Mouse (Mus musculus): Measurements from ENCODE around the gene Aftph.

Gene Aftph

GRCm38 (mm10) chr11:20723572-20723971, 17.8 kb downstream of the Aftph start:
- DNase-seq: no peak

- DNase-seq: no peak
Observed at GRCm38 (mm10) chr11:20712068-20712671, 29.2 kb downstream of the Aftph start.

GRCm38 (mm10) chr11:20691000-20691399, 50.4 kb downstream of the Aftph start:
- peak; percentile 47 for DNase-seq

GRCm38 (mm10) chr11:20681679-20682078, 59.7 kb downstream of the Aftph start:
- no peak for DNase-seq

GRCm38 (mm10) chr11:20680781-20681180, 60.6 kb downstream of the Aftph start:
- DNase-seq: no peak

- no peak for DNase-seq
Observed at GRCm38 (mm10) chr11:20679396-20679795, 62.0 kb downstream of the Aftph start.

GRCm38 (mm10) chr11:20672513-20672912, 68.9 kb downstream of the Aftph start:
- DNase-seq: no peak

GRCm38 (mm10) chr11:20671789-20672392, 69.5 kb downstream of the Aftph start:
- DNase-seq: no peak

- no peak for DNase-seq
Observed at GRCm38 (mm10) chr11:20664878-20665277, 76.5 kb downstream of the Aftph start.

- no peak for DNase-seq
Observed at GRCm38 (mm10) chr11:20663580-20664198, 77.7 kb downstream of the Aftph start.

- no peak for DNase-seq
Observed at GRCm38 (mm10) chr11:20662811-20663210, 78.6 kb downstream of the Aftph start.

GRCm38 (mm10) chr11:20661652-20662051, 79.7 kb downstream of the Aftph start:
- no peak for DNase-seq

GRCm38 (mm10) chr11:20660111-20661097, 81.0 kb downstream of the Aftph start:
- DNase-seq: no peak

GRCm38 (mm10) chr11:20659094-20659493, 82.3 kb downstream of the Aftph start:
- no peak for DNase-seq

- no peak for DNase-seq
Observed at GRCm38 (mm10) chr11:20656711-20657057, 84.7 kb downstream of the Aftph start.

GRCm38 (mm10) chr11:20655795-20656710, 85.3 kb downstream of the Aftph start:
- peak; percentile 38 for DNase-seq

GRCm38 (mm10) chr11:20651166-20651565, 90.2 kb downstream of the Aftph start:
- DNase-seq: no peak

- no peak for DNase-seq
Observed at GRCm38 (mm10) chr11:20650006-20650639, 91.3 kb downstream of the Aftph start.

- DNase-seq: no peak
Observed at GRCm38 (mm10) chr11:20649477-20649876, 91.9 kb downstream of the Aftph start.

GRCm38 (mm10) chr11:20647902-20648625, 93.3 kb downstream of the Aftph start:
- DNase-seq: no peak

All from cerebellum, adult 11-12 months (tissue).